Mouse (Mus musculus) stomach, postnatal 0 days (tissue): Measurements from ENCODE around the gene Als2cr12.
"Not testable (repeated sequence)": the region's sequence is repeated elsewhere in the genome, so short reads cannot be mapped to it uniquely, and the experiment has no call there.

Experiments
- CTCF ChIP-seq: IDR thresholded peaks from 2 replicates; pipeline ENCODE4 v1.5.1; 2016; ENCODE audit warnings: antibody characterized with exemption, low read depth, mild to moderate bottlenecking, moderate library complexity
- EP300 ChIP-seq: optimal IDR thresholded peaks from 2 replicates; pipeline ENCODE3; 2016; ENCODE audit warnings: antibody characterized with exemption

GRCm38 (mm10) chr1:58628847-58629246, 66.9 kb downstream of the Als2cr12 start:
- not testable (repeated sequence) for TF ChIP-seq CTCF, EP300
